Mouse (Mus musculus): ENCODE data around the gene Gstcd. TPM values are rescaled to one million over a fixed set of nuclear protein-coding genes. Genes with fewer than 3 reads are reported as not detected.
A peak's percentile ranks its signal among the peaks of the same experiment; 100 is the strongest.

The Gstcd gene
- polyA plus RNA-seq, 1 experiment from 2014 or later: 10.5 TPM

DNA sequence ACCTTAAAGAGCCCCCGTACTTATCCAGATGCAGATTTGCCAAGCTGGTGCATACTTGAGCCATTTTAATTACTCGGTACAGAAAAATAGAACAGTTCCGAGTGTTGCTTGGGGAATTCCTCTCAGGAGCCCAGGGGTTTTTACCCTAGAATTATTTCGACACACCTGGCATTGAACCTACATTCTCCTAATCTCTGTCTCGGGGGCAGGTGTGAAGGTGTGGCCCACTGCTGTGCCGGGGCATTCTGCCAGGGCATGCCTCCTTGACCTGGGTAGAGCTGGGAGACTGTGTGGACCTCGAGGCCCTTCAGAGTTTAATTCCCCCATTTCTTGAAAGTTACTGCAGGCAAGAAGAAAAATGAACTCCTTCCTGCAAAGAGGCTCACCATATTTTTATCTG, 146.2 kb downstream of the Gstcd start:
- Histone ChIP-seq H3K9me3 (replicated peaks; ENCODE audit: control insufficient read depth, low read length) (no peaks in the 10 kb centered on the region), H3K36me3 (replicated peaks; ENCODE audit: control insufficient read depth, insufficient read depth, low read depth, low read length) (no peaks in the 10 kb centered on the region), H3K4me2 (ENCODE audit: low read depth, low read length) (no peak overlapping the region), H3K9ac (replicated peaks; ENCODE audit: low read length) (no peak overlapping the region), H3K27ac (replicated peaks; ENCODE audit: low read depth, low read length) (no peak overlapping the region), H3K4me3 (ENCODE audit: low read depth, low read length) (no peak overlapping the region), H3K27me3 (ENCODE audit: control insufficient read depth, insufficient read depth, low read length) (no peaks in the 10 kb centered on the region; the same call in 1 of the 2 replicates), H3K4me1 (ENCODE audit: control insufficient read depth, insufficient read depth, low read length) (no peaks in the 10 kb centered on the region)
- no peak for DNase-seq (ENCODE audit: low spot score)
- WGBS: 85% methylated on average over 7 of the region's 7 CpGs
- ATAC-seq (replicated peaks; ENCODE audit: insufficient number of reproducible peaks, low FRiP score, low TSS enrichment, low read depth): no peak

GRCm38 (mm10) chr3:132944609-132945008, 147.2 kb downstream of the Gstcd start:
- Histone ChIP-seq H3K9me3 (replicated peaks; ENCODE audit: control insufficient read depth, low read length) (no peaks in the 10 kb centered on the region), H3K36me3 (replicated peaks; ENCODE audit: control insufficient read depth, insufficient read depth, low read depth, low read length) (no peaks in the 10 kb centered on the region), H3K27me3 (ENCODE audit: control insufficient read depth, insufficient read depth, low read length) (no peaks in the 10 kb centered on the region; the same call in 1 of the 2 replicates), H3K27ac (replicated peaks; ENCODE audit: low read depth, low read length) (no peak overlapping the region), H3K9ac (replicated peaks; ENCODE audit: low read length) (no peak overlapping the region), H3K4me2 (ENCODE audit: low read depth, low read length) (no peak overlapping the region), H3K4me1 (ENCODE audit: control insufficient read depth, insufficient read depth, low read length) (no peaks in the 10 kb centered on the region), H3K4me3 (ENCODE audit: low read depth, low read length) (no peak overlapping the region)
- 26% methylated on average over 3 of the region's 3 CpGs for WGBS
- DNase-seq (ENCODE audit: low spot score) (no peak), ATAC-seq (replicated peaks; ENCODE audit: insufficient number of reproducible peaks, low FRiP score, low TSS enrichment, low read depth) (no peak)

- Histone ChIP-seq H3K27ac (replicated peaks; ENCODE audit: low read depth, low read length) (no peak overlapping the region), H3K36me3 (replicated peaks; ENCODE audit: control insufficient read depth, insufficient read depth, low read depth, low read length) (no peaks in the 10 kb centered on the region), H3K9ac (replicated peaks; ENCODE audit: low read length) (no peak overlapping the region), H3K27me3 (ENCODE audit: control insufficient read depth, insufficient read depth, low read length) (no peaks in the 10 kb centered on the region), H3K4me3 (ENCODE audit: low read depth, low read length) (no peak overlapping the region), H3K4me2 (ENCODE audit: low read depth, low read length) (no peak overlapping the region), H3K4me1 (ENCODE audit: control insufficient read depth, insufficient read depth, low read length) (no peaks in the 10 kb centered on the region), H3K9me3 (replicated peaks; ENCODE audit: control insufficient read depth, low read length) (no peaks in the 10 kb centered on the region)
- WGBS: 20% methylated on average over 7 of the region's 7 CpGs
- ATAC-seq (replicated peaks; ENCODE audit: insufficient number of reproducible peaks, low FRiP score, low TSS enrichment, low read depth) (no peak; the same call in 1 of the 2 replicates), DNase-seq (ENCODE audit: low spot score) (peak; percentile 73)
Measured at GRCm38 (mm10) chr3:132944193-132944592, 147.6 kb downstream of the Gstcd start.

DNA sequence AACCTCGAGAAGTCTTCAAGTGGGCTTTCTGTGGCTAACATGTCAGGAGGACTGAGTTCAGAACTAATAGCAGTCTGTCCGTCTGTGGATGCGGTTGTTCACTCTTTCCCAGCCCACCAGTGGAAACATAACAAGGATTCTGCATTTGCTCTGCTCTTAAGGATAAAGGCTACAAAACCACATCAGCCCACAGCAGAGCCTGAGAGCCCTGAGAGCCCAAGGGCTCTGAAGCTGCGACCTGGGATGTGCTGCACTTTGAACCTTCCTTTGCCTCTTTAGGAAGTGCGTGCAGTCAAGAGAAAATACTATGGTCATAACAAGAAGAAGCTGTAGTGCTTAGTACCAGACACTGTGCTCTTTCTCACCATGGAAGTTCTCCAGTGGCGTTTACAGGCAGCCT, 149.1 kb downstream of the Gstcd start:
- ATAC-seq (replicated peaks; ENCODE audit: insufficient number of reproducible peaks, low FRiP score, low TSS enrichment, low read depth) (no peak), DNase-seq (ENCODE audit: low spot score) (no peak)
- Histone ChIP-seq H3K27me3 (ENCODE audit: control insufficient read depth, insufficient read depth, low read length) (no peaks in the 10 kb centered on the region), H3K4me3 (ENCODE audit: low read depth, low read length) (no peak overlapping the region), H3K9me3 (replicated peaks; ENCODE audit: control insufficient read depth, low read length) (no peaks in the 10 kb centered on the region), H3K27ac (replicated peaks; ENCODE audit: low read depth, low read length) (no peak overlapping the region), H3K4me2 (ENCODE audit: low read depth, low read length) (no peak overlapping the region), H3K4me1 (ENCODE audit: control insufficient read depth, insufficient read depth, low read length) (no peaks in the 10 kb centered on the region), H3K36me3 (replicated peaks; ENCODE audit: control insufficient read depth, insufficient read depth, low read depth, low read length) (no peaks in the 10 kb centered on the region), H3K9ac (replicated peaks; ENCODE audit: low read length) (no peak overlapping the region)
- 90% methylated on average over 6 of the region's 6 CpGs for WGBS

DNA sequence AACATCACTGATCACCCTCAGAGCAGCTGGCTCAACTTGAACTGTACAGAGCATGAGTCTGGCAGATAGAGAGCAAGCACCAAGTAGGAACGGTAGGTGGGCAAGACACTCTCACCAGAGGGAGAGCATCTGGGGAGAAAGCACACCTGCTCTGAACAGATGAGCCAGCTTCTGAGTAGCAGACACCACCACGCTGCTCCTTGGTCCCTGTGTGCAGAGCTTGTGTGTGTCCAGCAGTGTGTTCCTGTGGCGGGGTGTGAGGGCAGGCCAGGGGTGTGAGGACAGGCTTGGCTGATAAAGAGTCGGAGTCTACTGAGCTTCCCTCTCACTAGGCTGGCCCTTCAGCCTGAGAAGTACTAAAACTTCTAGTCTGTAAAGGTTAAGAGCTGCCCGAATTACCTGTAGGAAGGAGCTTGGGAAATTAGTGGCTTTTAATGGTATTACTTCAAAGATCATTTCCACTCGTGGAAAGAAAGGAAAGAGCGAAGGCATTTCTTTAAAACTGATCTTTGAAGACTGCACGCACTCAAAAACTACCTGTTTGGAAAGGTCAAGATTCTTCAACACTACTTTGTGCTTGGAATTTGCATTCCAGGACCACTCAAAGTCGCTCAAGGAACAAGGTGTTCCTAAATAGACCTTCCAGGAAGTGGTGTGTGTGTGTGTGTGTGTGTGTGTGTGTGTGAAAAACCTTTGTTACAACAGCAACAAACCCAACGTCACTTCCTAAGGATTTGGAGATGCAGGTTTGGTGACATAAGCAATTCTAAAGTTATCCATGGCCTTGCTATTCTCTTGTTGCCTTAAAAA, 151.4 kb downstream of the Gstcd start:
- Histone ChIP-seq H3K9ac (replicated peaks; ENCODE audit: low read length) (no peak overlapping the region), H3K36me3 (replicated peaks; ENCODE audit: control insufficient read depth, insufficient read depth, low read depth, low read length) (no peaks in the 10 kb centered on the region), H3K27me3 (ENCODE audit: control insufficient read depth, insufficient read depth, low read length) (no peaks in the 10 kb centered on the region), H3K9me3 (replicated peaks; ENCODE audit: control insufficient read depth, low read length) (no peaks in the 10 kb centered on the region), H3K4me3 (ENCODE audit: low read depth, low read length) (no peak overlapping the region), H3K4me1 (ENCODE audit: control insufficient read depth, insufficient read depth, low read length) (no peaks in the 10 kb centered on the region), H3K4me2 (ENCODE audit: low read depth, low read length) (no peak overlapping the region), H3K27ac (replicated peaks; ENCODE audit: low read depth, low read length) (no peak overlapping the region)
- DNase-seq (ENCODE audit: low spot score) (no peak), ATAC-seq (replicated peaks; ENCODE audit: insufficient number of reproducible peaks, low FRiP score, low TSS enrichment, low read depth) (no peak)
- 87% methylated on average over 10 of the region's 10 CpGs for WGBS

- Histone ChIP-seq H3K27me3 (ENCODE audit: control insufficient read depth, insufficient read depth, low read length) (no peaks in the 10 kb centered on the region), H3K27ac (replicated peaks; ENCODE audit: low read depth, low read length) (no peak overlapping the region), H3K36me3 (replicated peaks; ENCODE audit: control insufficient read depth, insufficient read depth, low read depth, low read length) (no peaks in the 10 kb centered on the region), H3K9me3 (replicated peaks; ENCODE audit: control insufficient read depth, low read length) (no peaks in the 10 kb centered on the region), H3K4me3 (ENCODE audit: low read depth, low read length) (no peak overlapping the region), H3K4me2 (ENCODE audit: low read depth, low read length) (no peak overlapping the region), H3K4me1 (ENCODE audit: control insufficient read depth, insufficient read depth, low read length) (no peaks in the 10 kb centered on the region), H3K9ac (replicated peaks; ENCODE audit: low read length) (no peak overlapping the region)
- 58% methylated on average over 8 of the region's 8 CpGs for WGBS
- DNase-seq (ENCODE audit: low spot score) (no peak), ATAC-seq (replicated peaks; ENCODE audit: insufficient number of reproducible peaks, low FRiP score, low TSS enrichment, low read depth) (no peak)
Measured at GRCm38 (mm10) chr3:132939006-132939405, 152.8 kb downstream of the Gstcd start.

- DNase-seq (ENCODE audit: low spot score) (no peak), ATAC-seq (replicated peaks; ENCODE audit: insufficient number of reproducible peaks, low FRiP score, low TSS enrichment, low read depth) (no peak)
- no peaks in the 10 kb centered on the region for H3K27me3 ChIP-seq (ENCODE audit: control insufficient read depth, insufficient read depth, low read length)
- no peaks in the 10 kb centered on the region for H3K36me3 ChIP-seq (replicated peaks; ENCODE audit: control insufficient read depth, insufficient read depth, low read depth, low read length)
- 88% methylated on average over 2 of the region's 2 CpGs for WGBS
- no peak overlapping the region for H3K9ac ChIP-seq (replicated peaks; ENCODE audit: low read length)
- no peaks in the 10 kb centered on the region for H3K4me1 ChIP-seq (ENCODE audit: control insufficient read depth, insufficient read depth, low read length)
- no peak overlapping the region for H3K4me3 ChIP-seq (ENCODE audit: low read depth, low read length)
- H3K9me3 ChIP-seq (replicated peaks; ENCODE audit: control insufficient read depth, low read length): no peaks in the 10 kb centered on the region
- no peak overlapping the region for H3K27ac ChIP-seq (replicated peaks; ENCODE audit: low read depth, low read length)
- no peak overlapping the region for H3K4me2 ChIP-seq (ENCODE audit: low read depth, low read length)
Measured at GRCm38 (mm10) chr3:132934649-132935048, 157.2 kb downstream of the Gstcd start.

Measured in embryonic facial prominence, embryonic 11.5 days (tissue).